Mouse (Mus musculus): ENCODE results near the gene Otulin. TPM values are rescaled to one million over a fixed set of nuclear protein-coding genes. Genes with fewer than 3 reads are reported as not detected.
A peak's percentile ranks its signal among the peaks of the same experiment; 100 is the strongest.

Otulin gene
- total RNA-seq, 2 experiments from 2014 or later: 25.9 to 26.4 TPM

- intact Hi-C loops (cut with DNase I): no loop called here
- DNase-seq: no peak
These were observed 110.6 kb downstream of the Otulin start for GRCm38 (mm10) chr15:27519857-27520256.

- intact Hi-C loops (cut with DNase I): no loop called here
- no peak for DNase-seq
These were observed 112.5 kb downstream of the Otulin start for GRCm38 (mm10) chr15:27518026-27518425.

- intact Hi-C loops (cut with DNase I): no loop called here
- no peak for DNase-seq
These were observed 113.6 kb downstream of the Otulin start for GRCm38 (mm10) chr15:27516927-27517326.

- intact Hi-C loops (cut with DNase I): no loop called here
- DNase-seq: no peak
These were observed 121.5 kb downstream of the Otulin start for GRCm38 (mm10) chr15:27508982-27509381.

GRCm38 (mm10) chr15:27508169-27508568 is 122.3 kb downstream of the Otulin start:
- no peak for DNase-seq
- intact Hi-C loops (cut with DNase I): no loop called here

- intact Hi-C loops (cut with DNase I): no loop called here
These were observed 123.4 kb downstream of the Otulin start for GRCm38 (mm10) chr15:27506893-27507596.

GRCm38 (mm10) chr15:27506127-27506886 is 124.2 kb downstream of the Otulin start:
- intact Hi-C loops (cut with DNase I): no loop called here
- DNase-seq: no peak

More at GRCm38 (mm10) chr15:27506893-27507596, 123.4 kb downstream of the Otulin start:
- no peak for DNase-seq

GRCm38 (mm10) chr15:27503801-27504730 is 126.4 kb downstream of the Otulin start:
- intact Hi-C loops (cut with DNase I): no loop called here
- no peak for DNase-seq

GRCm38 (mm10) chr15:27503221-27503620 is 127.3 kb downstream of the Otulin start:
- DNase-seq: peak; percentile 49 to 53
- intact Hi-C loops (cut with DNase I): no loop called here

GRCm38 (mm10) chr15:27502338-27502737 is 128.2 kb downstream of the Otulin start:
- no peak for DNase-seq
- intact Hi-C loops (cut with DNase I): no loop called here

GRCm38 (mm10) chr15:27500390-27500789 is 130.1 kb downstream of the Otulin start:
- intact Hi-C loops (cut with DNase I): no loop called here
- no peak for DNase-seq

- intact Hi-C loops (cut with DNase I): no loop called here
- no peak for DNase-seq
These were observed 132.4 kb downstream of the Otulin start for GRCm38 (mm10) chr15:27498078-27498477.

- no peak for DNase-seq
- intact Hi-C loops (cut with DNase I): no loop called here
These were observed 133.0 kb downstream of the Otulin start for GRCm38 (mm10) chr15:27497300-27497997.

- intact Hi-C loops (cut with DNase I): no loop called here
- no peak for DNase-seq
These were observed 133.7 kb downstream of the Otulin start for GRCm38 (mm10) chr15:27496596-27497299.

- intact Hi-C loops (cut with DNase I): no loop called here
- DNase-seq: no peak
These were observed 134.5 kb downstream of the Otulin start for GRCm38 (mm10) chr15:27495981-27496401.

- intact Hi-C loops (cut with DNase I): no loop called here
- DNase-seq: no peak
These were observed 137.0 kb downstream of the Otulin start for GRCm38 (mm10) chr15:27493516-27493915.

GRCm38 (mm10) chr15:27492734-27493133 is 137.8 kb downstream of the Otulin start:
- intact Hi-C loops (cut with DNase I): no loop called here
- no peak for DNase-seq

Measured in heart, postnatal 14 days (tissue).